Mouse (Mus musculus) natural killer cell, adult 2 months (primary cell): ENCODE measurements around the gene Ncan.

Experiments
- DNase-seq, 2 experiments: peaks; one replicate each; pipeline ENCODE4 v3.0.0; 2022; ENCODE audit warnings: low spot score in 2 of 2

Gene Ncan

DNA sequence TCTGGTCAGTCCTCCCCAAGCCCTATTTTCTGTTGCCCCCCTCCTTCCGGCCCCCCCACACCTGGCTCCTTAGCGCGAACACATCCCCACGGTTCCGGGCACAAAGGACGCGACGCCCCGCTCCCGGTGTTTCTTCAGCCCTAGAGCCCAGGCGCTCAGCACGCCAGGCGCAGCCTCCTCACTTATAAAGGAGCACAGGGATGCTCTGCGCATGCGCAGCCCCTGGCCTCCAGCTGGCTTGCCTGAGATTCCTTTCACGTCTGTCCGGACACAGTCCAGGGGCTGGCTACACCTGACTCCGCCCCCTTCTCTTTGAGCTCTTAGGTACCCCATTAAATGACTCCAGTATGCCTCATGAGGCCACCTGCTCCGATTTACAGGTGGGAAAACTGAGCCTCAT lies at the start of gene Ncan:
Gene Ncan, minus strand, starts transcription at position 207 of the 400 bp plus-strand sequence.
- DNase-seq: peak in 1 of 2 experiments; percentile 30

DNA sequence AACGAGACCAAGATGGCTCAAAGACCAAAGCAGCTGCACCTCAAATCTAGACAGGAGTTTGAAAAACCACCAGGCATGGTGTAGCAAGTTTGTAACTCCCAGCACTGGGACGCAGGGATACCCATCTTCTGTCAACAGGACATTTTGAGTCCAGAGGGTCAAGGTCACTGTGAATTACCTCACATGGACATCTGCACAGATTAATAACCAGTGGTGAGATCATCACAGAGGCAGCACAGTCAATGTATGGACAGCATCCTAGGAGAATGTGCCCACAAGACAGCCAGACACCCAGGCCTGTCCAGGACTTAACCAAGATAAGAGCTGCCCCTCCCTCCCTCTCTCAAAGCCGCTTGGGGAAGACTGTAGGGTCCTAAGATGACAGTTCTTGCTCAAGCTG lies 49.4 kb upstream of the Ncan start:
- DNase-seq: no peak

DNA sequence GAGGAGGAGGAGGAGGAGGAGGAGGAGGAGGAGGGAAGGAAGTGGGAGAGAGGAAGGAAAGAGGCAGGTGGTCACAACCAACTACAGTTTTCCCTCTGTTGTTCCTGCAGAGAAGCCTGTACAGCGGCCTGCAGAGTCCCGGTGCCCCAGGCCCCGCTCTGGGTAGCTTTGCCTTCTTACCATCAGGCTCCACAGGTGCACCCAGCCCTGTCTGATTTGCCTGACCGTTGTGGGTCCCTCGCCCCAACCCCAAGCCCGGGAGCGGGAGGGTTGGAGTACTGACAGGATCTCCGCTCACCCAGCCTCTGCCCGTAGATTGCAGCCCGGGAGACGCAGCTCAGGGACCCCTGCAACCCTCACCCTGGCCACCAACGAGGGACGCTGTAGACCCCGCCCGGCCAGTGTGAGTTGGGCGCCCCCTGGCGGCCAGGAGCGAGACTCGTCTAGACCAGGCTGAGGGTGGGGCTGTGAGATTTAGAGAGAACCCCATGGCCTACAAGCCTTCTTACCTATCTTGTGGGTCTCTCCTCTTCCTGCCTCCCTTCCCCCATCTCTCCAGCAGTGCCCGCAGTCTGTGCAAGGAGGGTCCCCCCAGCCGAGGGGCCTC lies 45.9 kb upstream of the Ncan start:
- peak; percentile 55 to 76 for DNase-seq

- no peak for DNase-seq
These were observed 42.6 kb upstream of the Ncan start for GRCm38 (mm10) chr8:70163316-70163715.

DNA sequence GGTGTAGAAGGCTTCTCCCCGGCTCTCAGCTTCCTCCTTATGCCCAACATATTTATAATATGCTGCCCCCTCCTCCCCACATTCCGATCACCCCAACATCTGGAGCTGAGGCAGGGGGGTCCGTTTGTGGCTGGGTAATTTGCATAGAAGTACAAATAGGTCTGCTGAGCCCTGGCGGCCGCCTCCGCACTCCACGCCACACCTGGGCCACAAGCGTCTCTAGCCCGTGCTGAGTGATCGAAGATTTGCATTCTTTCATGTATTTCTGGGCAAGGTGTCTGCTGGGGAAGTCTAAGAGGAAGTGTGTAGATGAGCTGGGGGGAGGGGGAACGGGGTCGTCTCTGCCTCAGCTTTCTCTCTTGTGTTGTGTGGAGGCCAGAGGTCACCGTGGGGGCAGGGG lies 39.3 kb upstream of the Ncan start:
- peak in 1 of 2 experiments; percentile 78 for DNase-seq

DNA sequence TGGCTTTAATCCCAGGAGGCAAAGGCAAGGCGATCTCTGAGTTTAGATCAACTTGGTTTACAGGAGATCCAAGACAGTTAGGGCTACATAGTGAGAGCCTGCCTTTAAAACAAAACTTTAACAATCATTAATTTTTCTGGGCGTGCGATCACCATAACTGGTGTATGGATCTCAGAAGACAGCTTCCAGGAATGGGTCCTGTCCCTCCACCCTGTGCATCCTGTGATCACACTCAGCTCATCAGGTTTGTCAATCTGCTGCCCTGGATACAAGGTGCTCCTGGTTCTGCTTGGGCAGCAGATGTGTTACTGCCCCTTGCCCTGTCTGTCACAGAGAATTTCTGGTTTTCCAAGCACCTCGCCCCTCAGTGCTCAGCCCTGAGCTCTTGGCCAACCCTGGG lies 38.5 kb upstream of the Ncan start:
- DNase-seq: no peak

GRCm38 (mm10) chr8:70158069-70158853 lies 37.6 kb upstream of the Ncan start:
- DNase-seq: peak; percentile 63 to 81

DNA sequence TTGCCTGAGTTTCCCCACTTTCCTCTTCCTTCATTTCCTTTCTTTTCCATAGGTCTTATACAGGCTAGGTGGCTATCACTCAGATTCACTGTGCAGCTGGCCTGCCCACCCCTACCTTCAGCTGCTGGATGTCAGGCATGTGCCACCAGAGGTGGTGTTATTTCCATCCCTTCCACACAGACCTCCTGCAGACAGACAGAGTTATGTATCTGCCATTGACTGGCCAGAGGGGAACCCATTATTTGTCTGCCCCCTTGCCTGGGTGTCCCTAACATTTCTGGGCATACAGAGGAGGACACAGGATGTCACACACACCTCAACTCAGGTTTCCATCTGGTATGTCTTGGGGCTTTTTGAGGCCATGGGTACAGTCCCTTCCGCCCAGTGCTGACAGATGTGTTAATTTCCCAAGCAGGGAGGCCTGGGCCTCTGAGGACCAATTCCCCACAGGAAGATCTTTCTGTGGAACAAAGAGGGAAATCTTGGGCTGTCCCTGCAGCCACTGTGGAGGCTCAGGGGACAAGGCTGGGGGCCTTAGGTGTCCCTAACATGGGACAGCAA lies 36.6 kb upstream of the Ncan start:
- DNase-seq: no peak

GRCm38 (mm10) chr8:70152537-70153257 lies 32.0 kb upstream of the Ncan start:
- peak in 1 of 2 experiments; percentile 64 for DNase-seq

DNA sequence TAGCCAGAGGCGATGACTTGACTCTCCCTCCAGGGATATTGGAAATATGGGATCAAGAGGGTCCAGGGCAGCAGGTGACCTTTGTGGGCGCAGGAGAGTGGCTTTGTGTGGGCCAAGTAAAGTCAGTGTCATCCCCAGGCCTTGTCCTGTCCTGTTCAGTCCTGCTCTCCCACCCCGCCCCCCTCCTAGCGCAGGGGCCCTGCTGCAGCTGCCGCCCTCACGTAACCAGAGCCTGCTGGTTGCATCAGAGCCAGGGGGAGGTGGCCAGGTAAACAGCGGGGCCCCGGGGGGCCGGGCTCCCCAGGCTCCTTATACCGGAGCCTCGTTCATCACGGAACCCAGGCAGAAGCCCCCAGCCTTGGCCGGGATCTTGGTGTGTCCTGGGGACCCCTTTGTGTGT lies 29.5 kb upstream of the Ncan start:
- DNase-seq: no peak

DNA sequence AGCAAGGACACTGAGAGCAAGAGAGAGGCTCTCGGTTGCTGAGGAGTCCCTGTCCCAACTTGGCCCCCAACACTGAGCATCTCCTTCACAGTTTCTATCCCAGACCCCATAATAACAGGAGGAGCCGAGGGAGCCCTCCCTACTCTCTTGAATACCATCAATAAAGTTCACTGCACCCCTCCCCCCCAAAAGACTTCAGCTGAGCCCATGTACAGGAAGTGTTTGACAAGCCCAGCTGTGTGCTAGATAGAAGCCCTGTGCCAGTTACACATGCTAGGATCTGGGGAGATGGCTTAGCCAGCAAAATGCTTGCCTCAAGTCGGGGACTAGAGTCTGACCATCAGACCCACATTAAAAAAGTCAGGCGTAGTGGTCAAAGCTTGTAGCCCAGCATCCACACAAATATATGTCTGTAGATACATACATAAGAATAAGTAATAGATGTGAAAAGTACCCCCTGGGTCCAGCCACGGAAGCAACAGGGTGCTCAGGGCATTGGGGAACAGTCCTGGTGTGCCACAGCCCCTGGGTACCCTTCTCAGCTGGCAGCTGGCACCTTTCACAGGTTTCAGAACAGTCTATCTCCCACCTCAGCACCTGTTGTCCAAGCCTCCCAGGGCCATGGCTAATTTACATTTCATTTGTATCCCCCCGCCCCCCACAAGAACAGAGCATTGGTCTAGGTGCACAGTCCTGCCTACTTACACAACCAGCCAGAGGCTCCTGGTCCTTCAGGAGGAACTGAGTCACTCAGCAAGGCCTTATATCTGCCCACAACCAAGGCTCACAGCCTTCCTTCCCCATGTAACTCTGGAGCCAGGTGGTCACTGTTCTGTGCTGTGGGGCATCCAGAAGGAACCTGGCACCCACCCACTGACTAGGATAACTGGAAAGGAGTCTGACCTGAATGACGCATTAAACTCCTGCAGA lies 27.3 kb upstream of the Ncan start:
- DNase-seq: no peak

GRCm38 (mm10) chr8:70139981-70140380 lies 19.3 kb upstream of the Ncan start:
- DNase-seq: no peak

- peak; percentile 99 for DNase-seq
These were observed 18.6 kb upstream of the Ncan start, which contains the start of the genes Rfxank, Borcs8 and Mef2b for GRCm38 (mm10) chr8:70139026-70139857. Rfxank (minus strand) TSS chr8:70139154. Borcs8 (plus strand) TSS chr8:70139499. Mef2b (plus strand) TSS chr8:70139711.

GRCm38 (mm10) chr8:70137890-70138289 lies 17.2 kb upstream of the Ncan start:
- DNase-seq: no peak

DNA sequence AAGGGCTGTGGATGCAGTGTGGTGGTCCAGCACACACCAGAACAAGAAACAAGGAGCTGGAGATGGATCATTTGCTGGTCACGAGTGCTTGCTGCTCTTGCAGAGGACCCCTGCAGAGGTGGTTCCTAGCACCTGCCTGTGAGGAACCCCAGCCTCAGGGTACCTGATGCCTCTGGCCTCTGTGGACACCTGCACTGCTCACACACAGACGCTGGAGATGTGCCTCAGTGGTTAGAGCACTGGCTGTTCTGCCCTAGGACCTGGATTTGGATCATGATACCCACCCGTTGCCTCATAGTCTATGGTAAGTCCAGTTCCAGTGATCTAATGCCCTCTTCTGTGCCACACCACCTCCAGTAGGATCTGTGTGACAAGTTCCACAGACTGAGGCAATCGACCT lies 15.9 kb upstream of the Ncan start:
- DNase-seq: no peak

- no peak for DNase-seq
These were observed 14.3 kb upstream of the Ncan start for GRCm38 (mm10) chr8:70134931-70135330.

DNA sequence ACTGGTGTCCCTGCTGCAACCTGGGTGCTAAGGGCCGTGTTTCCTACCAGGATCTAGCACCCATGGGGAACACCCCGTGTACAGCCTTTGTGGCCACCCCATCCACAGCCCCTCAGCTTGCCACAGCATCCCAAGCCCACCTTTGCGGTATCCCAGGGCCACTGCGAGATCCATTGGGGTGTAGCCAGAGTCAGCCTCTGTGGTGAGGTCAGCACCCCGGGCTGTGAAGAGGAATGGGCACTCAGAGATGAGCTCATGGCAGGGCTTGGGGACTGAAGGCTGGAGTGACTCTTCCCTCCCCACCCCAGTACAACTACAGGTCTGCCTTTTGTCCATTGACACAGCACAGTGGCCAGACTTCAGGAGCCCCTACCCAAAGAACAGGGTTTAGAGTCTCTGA lies 13.4 kb upstream of the Ncan start:
- no peak for DNase-seq

- peak; percentile 71 to 84 for DNase-seq
These were observed 10.7 kb upstream of the Ncan start, which contains the start of gene Nr2c2ap for GRCm38 (mm10) chr8:70131166-70131883. Nr2c2ap (plus strand) TSS chr8:70131333.

- DNase-seq: no peak
These were observed 9.4 kb upstream of the Ncan start for GRCm38 (mm10) chr8:70130066-70130465.
